ENCODE assay signal across 14 mouse cellular contexts in genomic region chr5:123696961-123697360, GRCm38 (mm10).
"Had no signal": no experiment of that assay in that cellular context is flagged by ENCODE, and none has a peak within 500 bp of the region (broad histone marks: within the 10 kb centered on the region; RNA-seq: fewer than 3 reads in every experiment).

No protein-coding gene starts in this region.

- H3K4me1 ChIP-seq: midbrain, embryonic 12.5 days had no signal

- H3K9ac ChIP-seq: limb, embryonic 13.5 days; liver, embryonic 14.5 days; lung, embryonic 14.5 days; midbrain, embryonic 12.5 days had no signal

- H3K9me3 ChIP-seq: limb, embryonic 13.5 days; midbrain, embryonic 12.5 days had no signal

- H3K4me3 ChIP-seq: layer of hippocampus, adult 2 months; limb, embryonic 13.5 days; midbrain, embryonic 12.5 days had no signal

- DNase-seq: kidney, adult 11 months; kidney, adult 9 months; kidney, postnatal 4 days; left cerebral cortex, postnatal 4 days; lung, embryonic 14.5 days; right cerebral cortex, adult 18-20 months; right cerebral cortex, postnatal 25 days; thymus, postnatal 4 days had no signal

- H3K27me3 ChIP-seq: limb, embryonic 13.5 days; midbrain, embryonic 12.5 days had no signal

- ATAC-seq: hindbrain, embryonic 16.5 days had no signal

- H3K4me2 ChIP-seq: limb, embryonic 13.5 days; lung, embryonic 14.5 days; midbrain, embryonic 12.5 days had no signal

- H3K27ac ChIP-seq: kidney, postnatal 0 days; layer of hippocampus, adult 2 months; limb, embryonic 13.5 days; liver, embryonic 14.5 days; midbrain, embryonic 12.5 days had no signal
